Mouse (Mus musculus) ES-E14 (cell line): Measurements from ENCODE around the gene Capn2.

Experiments
- CHD2 ChIP-seq: IDR thresholded peaks from 2 replicates; pipeline ENCODE4 v1.6.1; 2014; ENCODE audit warnings: mild to moderate bottlenecking, low read depth, low read length, inconsistent platforms
- MAFK ChIP-seq: IDR thresholded peaks from 2 replicates; pipeline ENCODE4 v1.6.1; 2014; ENCODE audit warnings: mild to moderate bottlenecking, low read depth, low read length, inconsistent platforms; ENCODE audit not compliant: insufficient read depth
- ZC3H11A ChIP-seq: IDR thresholded peaks from 2 replicates; pipeline ENCODE4 v1.6.1; 2012; ENCODE audit warnings: low read depth, mild to moderate bottlenecking, inconsistent platforms, low read length, borderline replicate concordance
- ZNF384 ChIP-seq: IDR thresholded peaks from 2 replicates; pipeline ENCODE4 v1.6.1; 2012; ENCODE audit warnings: low read depth, low read length, inconsistent platforms

- TF ChIP-seq ZC3H11A (no peak), ZNF384 (no peak), CHD2 (no peak), MAFK (no peak)
These were observed 44.6 kb upstream of the Capn2 start for GRCm38 (mm10) chr1:182561945-182562514.
